Mouse (Mus musculus) left cerebral cortex, adult 6 months (tissue): Measurements from ENCODE around the gene Zdhhc19. TPM values are rescaled to one million over a fixed set of nuclear protein-coding genes. Genes with fewer than 3 reads are reported as not detected.

ENCODE experiments used
- long read RNA-seq, 2 experiments: library from polyadenylated mRNA; unstranded; transcript quantifications; one replicate each; pipeline ENCODE4 v2.0.0; 2019 to 2020
- polyA plus RNA-seq: library from polyadenylated mRNA; unstranded; fragments of <200 nt; fragmentation: Nextera tagmentation; gene quantifications from 2 replicates; pipeline ENCODE4 v1.2.3, GENCODE M21; 2021

The Zdhhc19 gene
- polyA plus RNA-seq = not detected in 2 replicates
- long read RNA-seq, experiment 1 = 0 reads
- long read RNA-seq, experiment 2 = 0 reads

DNA sequence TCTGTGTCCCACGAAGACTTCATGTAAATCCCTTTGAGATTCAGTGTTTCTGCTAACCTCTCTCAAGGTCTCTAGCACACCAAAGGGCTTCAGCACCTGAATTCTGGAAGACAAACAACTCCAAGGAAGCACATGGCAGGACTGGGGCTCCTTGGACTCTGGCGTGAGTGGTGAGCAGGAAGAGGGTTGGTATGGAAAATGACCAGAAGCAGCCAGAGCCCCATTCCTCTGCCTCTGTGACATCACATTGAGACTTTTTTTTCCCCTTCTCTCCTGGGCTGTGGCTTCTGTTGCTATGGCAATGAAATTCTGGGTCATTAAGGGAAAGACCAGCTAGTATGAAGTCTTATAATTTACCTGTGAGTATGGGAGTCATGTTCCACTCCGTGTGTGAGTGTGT, at the start of gene Zdhhc19:
Gene Zdhhc19 (plus strand): TSS at position 301 of the 400 bp plus-strand sequence.

GRCm38 (mm10) chr16:32487234-32488111, 8.6 kb upstream of the Zdhhc19 start, which contains the start of gene Slc51a:
Gene Slc51a (minus strand): TSS chr16:32487879.

GRCm38 (mm10) chr16:32608712-32609400, 112.8 kb downstream of the Zdhhc19 start, which contains the start of gene Tfrc:
Gene Tfrc (plus strand): TSS chr16:32608920.

Other genes with a start within 250 kb of the Zdhhc19 start
- 4.2 and 5.7 TPM in 2 replicates for gene Fbxo45, start 249.1 kb upstream of the Zdhhc19 start, polyA plus RNA-seq
- gene Wdr53, start 249.0 kb upstream of the Zdhhc19 start, polyA plus RNA-seq = 15.4 and 15.9 TPM in 2 replicates
- not detected in 2 replicates for gene Smco1, start 224.8 kb upstream of the Zdhhc19 start, polyA plus RNA-seq
- 21.3 and 29.2 TPM in 2 replicates for gene Rnf168, start 218.8 kb upstream of the Zdhhc19 start, polyA plus RNA-seq
- gene Ubxn7, start 164.0 kb upstream of the Zdhhc19 start, polyA plus RNA-seq = 7.8 and 9.1 TPM in 2 replicates
- not detected in 2 replicates for gene Tm4sf19, start 95.8 kb upstream of the Zdhhc19 start, polyA plus RNA-seq
- 40.7 and 43.1 TPM in 2 replicates for gene Tctex1d2, start 76.6 kb upstream of the Zdhhc19 start, polyA plus RNA-seq
- gene Pcyt1a, start 65.3 kb upstream of the Zdhhc19 start, polyA plus RNA-seq = 13.5 and 14.5 TPM in 2 replicates
- gene Slc51a, start 8.4 kb upstream of the Zdhhc19 start, polyA plus RNA-seq = not detected in 2 replicates
- 14.6 and 14.7 TPM in 2 replicates for gene Tfrc, start 112.7 kb downstream of the Zdhhc19 start, polyA plus RNA-seq
- 9.0 and 20.1 TPM in 2 replicates for gene Tnk2, start 147.6 kb downstream of the Zdhhc19 start, polyA plus RNA-seq
- gene Muc4, start 239.6 kb downstream of the Zdhhc19 start, polyA plus RNA-seq = not detected in 2 replicates